ENCODE assay signal across 13 mouse cellular contexts in the genomic region with DNA sequence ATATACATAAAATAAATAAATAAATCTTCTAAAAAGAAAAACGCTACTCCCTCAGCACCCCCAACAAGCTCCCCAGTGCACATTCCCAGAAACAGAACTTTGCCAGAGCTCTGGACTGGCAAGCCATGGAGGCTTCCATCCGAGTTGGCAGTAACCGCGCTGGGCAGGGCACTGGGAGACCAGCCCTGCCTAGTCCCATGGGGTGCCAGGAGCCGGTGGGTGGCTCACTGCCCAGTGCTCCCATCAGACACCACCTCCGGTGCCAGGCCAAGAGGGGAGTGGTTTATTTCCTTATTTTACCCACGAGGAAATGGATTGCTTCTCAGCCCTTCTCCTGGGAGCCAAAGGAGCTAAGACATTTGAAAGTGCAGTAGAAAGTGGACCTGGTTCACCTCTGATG. TPM values are rescaled to one million over a fixed set of nuclear protein-coding genes. Genes with fewer than 3 reads are reported as not detected.
DNase-seq lines count a peak whose midpoint lies in the region; ATAC-seq lines count a peak whose summit lies in the region.
"Had no signal": no experiment of that assay in that cellular context is flagged by ENCODE, and none has a peak within 500 bp of the region (broad histone marks: within the 10 kb centered on the region; RNA-seq: fewer than 3 reads in every experiment).

No protein-coding gene starts in this region.

- peak; percentile 77 for DNase-seq in gastrocnemius, adult 18-20 months (ENCODE audit: low spot score)
- DNase-seq in gastrocnemius, postnatal 4 days (ENCODE audit: low spot score in 2 of 2) = no peak
- peak; percentile 69 for DNase-seq in right cerebral cortex, adult 18-20 months
- DNase-seq in right cerebral cortex, postnatal 25 days = no peak
- peak; percentile 61 to 65 for DNase-seq in cerebellum, postnatal 14 days
- DNase-seq in lung, postnatal 25 days (ENCODE audit: low spot score) = peak; percentile 72
- DNase-seq in kidney, postnatal 4 days = no peak
- DNase-seq: lung, embryonic 14.5 days had no signal

- no peak for ATAC-seq in CD4-positive, CD25-positive, alpha-beta regulatory T cell, adult 4 months

RNA-seq across cellular contexts. Expression of a gene that starts 1.7 kb away (rescaled TPM):
- not detected for total RNA-seq in gastrocnemius, adult 18-20 months (2021)
- total RNA-seq in gastrocnemius, postnatal 4 days (2021) = not detected
- polyA plus RNA-seq in CD4-positive, CD25-positive, alpha-beta regulatory T cell, adult 4 months (2017; shearing (Covaris generic)) = not detected
- total RNA-seq: common myeloid progenitor, adult 5-6 weeks; left cerebral cortex, postnatal 10 days; monocyte, adult 5-6 weeks had no signal
- polyA plus RNA-seq: heart, embryonic 14.5 days had no signal

RNA-seq across cellular contexts. Expression of a gene that starts 14.6 kb away (rescaled TPM):
- 1 to 10 TPM; 5.2 to 9.5 TPM for total RNA-seq in gastrocnemius, adult 18-20 months (2021)
- total RNA-seq in gastrocnemius, postnatal 4 days (2021) = 10 to 100 TPM; 43.2 to 47.6 TPM
- polyA plus RNA-seq in CD4-positive, CD25-positive, alpha-beta regulatory T cell, adult 4 months (2017; shearing (Covaris generic)) = not detected
- total RNA-seq: common myeloid progenitor, adult 5-6 weeks had no signal

RNA-seq across cellular contexts. Expression of a gene that starts 20.0 kb away (rescaled TPM):
- 10 to 100 TPM; 42.8 to 46.6 TPM for total RNA-seq in gastrocnemius, adult 18-20 months (2021)
- total RNA-seq in gastrocnemius, postnatal 4 days (2021) = 10 to 100 TPM; 36.8 to 40.9 TPM
- polyA plus RNA-seq in CD4-positive, CD25-positive, alpha-beta regulatory T cell, adult 4 months (2017; shearing (Covaris generic)) = 10 to 100 TPM; 14.3 to 17.1 TPM

RNA-seq across cellular contexts. Expression of a gene that starts 42.5 kb away (rescaled TPM):
- total RNA-seq in gastrocnemius, adult 18-20 months (2021) = not detected
- not detected for total RNA-seq in gastrocnemius, postnatal 4 days (2021)
- not detected for polyA plus RNA-seq in CD4-positive, CD25-positive, alpha-beta regulatory T cell, adult 4 months (2017; shearing (Covaris generic))
- total RNA-seq: common myeloid progenitor, adult 5-6 weeks; left cerebral cortex, postnatal 10 days had no signal
- polyA plus RNA-seq: heart, embryonic 14.5 days had no signal

RNA-seq across cellular contexts. Expression of a gene that starts 42.6 kb away (rescaled TPM):
- total RNA-seq in gastrocnemius, adult 18-20 months (2021) = 1 to 10 TPM; 1.0 to 1.9 TPM
- 10 to 100 TPM; 14.6 to 16.4 TPM for total RNA-seq in gastrocnemius, postnatal 4 days (2021)
- polyA plus RNA-seq in CD4-positive, CD25-positive, alpha-beta regulatory T cell, adult 4 months (2017; shearing (Covaris generic)) = 10 to 100 TPM; 49.5 to 59.0 TPM

Comparison
In these comparisons a context has a peak if more than half of its experiments do, and no peak if none do; other contexts are left out.
1. DNase-seq: peak in gastrocnemius, adult 18-20 months (single experiment), right cerebral cortex, adult 18-20 months (single experiment), cerebellum, postnatal 14 days (2 of 2) and lung, postnatal 25 days (single experiment); none in gastrocnemius, postnatal 4 days (0 of 2), right cerebral cortex, postnatal 25 days (single experiment) and kidney, postnatal 4 days (0 of 2).
2. RNA of a gene that starts 14.6 kb away (total RNA-seq): 43.2 to 47.6 TPM in gastrocnemius, postnatal 4 days; 5.2 to 9.5 TPM in gastrocnemius, adult 18-20 months; every median in the first group is over 4 times any median in the second.